Mouse (Mus musculus): Measurements from ENCODE around the gene Padi4. TPM values are rescaled to one million over a fixed set of nuclear protein-coding genes. Genes with fewer than 3 reads are reported as not detected.
A peak's percentile ranks its signal among the peaks of the same experiment; 100 is the strongest.

Padi4 gene
- polyA plus RNA-seq, 1 experiment from 2014 or later: 2.7 TPM

- Histone ChIP-seq H3K4me3 (replicated peaks) (no peak overlapping the region), H3K36me3 (no peaks in the 10 kb centered on the region), H3K4me1 (replicated peaks) (no peaks in the 10 kb centered on the region), H3K27ac (no peak overlapping the region), H3K9me3 (no peaks in the 10 kb centered on the region), H3K4me2 (replicated peaks) (no peak overlapping the region), H3K27me3 (replicated peaks) (no peaks in the 10 kb centered on the region), H3K9ac (no peak overlapping the region)
- 93% methylated on average over 9 of the region's 9 CpGs for WGBS
- ATAC-seq: no peak
Observed at GRCm38 (mm10) chr4:140784292-140784945, 10.4 kb upstream of the Padi4 start.

- 86% methylated on average over 9 of the region's 9 CpGs for WGBS
- Histone ChIP-seq H3K9me3 (no peaks in the 10 kb centered on the region), H3K9ac (no peak overlapping the region), H3K4me2 (replicated peaks) (no peak overlapping the region), H3K27ac (no peak overlapping the region), H3K36me3 (no peaks in the 10 kb centered on the region), H3K4me3 (replicated peaks) (no peak overlapping the region), H3K4me1 (replicated peaks) (no peaks in the 10 kb centered on the region), H3K27me3 (replicated peaks) (no peaks in the 10 kb centered on the region)
- ATAC-seq: no peak
Observed at GRCm38 (mm10) chr4:140782821-140783220, 8.8 kb upstream of the Padi4 start.

- Histone ChIP-seq H3K4me3 (replicated peaks) (no peak overlapping the region), H3K4me2 (replicated peaks) (no peak overlapping the region), H3K27ac (no peak overlapping the region), H3K36me3 (no peaks in the 10 kb centered on the region), H3K27me3 (replicated peaks) (no peaks in the 10 kb centered on the region), H3K4me1 (replicated peaks) (no peaks in the 10 kb centered on the region), H3K9ac (no peak overlapping the region), H3K9me3 (no peaks in the 10 kb centered on the region)
- WGBS: 66% methylated on average over 14 of the region's 14 CpGs
- ATAC-seq: peak; percentile 21; the same call in 1 of the 2 replicates
Observed at GRCm38 (mm10) chr4:140780507-140780906, 6.5 kb upstream of the Padi4 start.

GRCm38 (mm10) chr4:140779803-140780397 lies 5.9 kb upstream of the Padi4 start:
- no peak overlapping the region for H3K27ac ChIP-seq
- peak; percentile 86 for ATAC-seq
- WGBS: 32% methylated on average over 19 of the region's 19 CpGs
- no peaks in the 10 kb centered on the region for H3K9me3 ChIP-seq
- H3K4me1 ChIP-seq (replicated peaks): no peaks in the 10 kb centered on the region
- no peak overlapping the region for H3K4me3 ChIP-seq (replicated peaks)
- H3K36me3 ChIP-seq: no peaks in the 10 kb centered on the region
- no peaks in the 10 kb centered on the region for H3K27me3 ChIP-seq (replicated peaks)
- no peak overlapping the region for H3K9ac ChIP-seq
- H3K4me2 ChIP-seq (replicated peaks): peak overlapping the region; percentile 13; the same call in 1 of the 2 replicates

GRCm38 (mm10) chr4:140776623-140777022 lies 2.6 kb upstream of the Padi4 start:
- WGBS: 65% methylated on average over 13 of the region's 13 CpGs
- H3K9ac ChIP-seq: no peak overlapping the region
- no peaks in the 10 kb centered on the region for H3K4me1 ChIP-seq (replicated peaks)
- H3K4me2 ChIP-seq (replicated peaks): no peak overlapping the region
- H3K36me3 ChIP-seq: no peaks in the 10 kb centered on the region
- no peaks in the 10 kb centered on the region for H3K9me3 ChIP-seq
- H3K27me3 ChIP-seq (replicated peaks): no peaks in the 10 kb centered on the region
- H3K4me3 ChIP-seq (replicated peaks): no peak overlapping the region
- H3K27ac ChIP-seq: no peak overlapping the region
- ATAC-seq: no peak

- Histone ChIP-seq H3K9me3 (no peaks in the 10 kb centered on the region), H3K9ac (no peak overlapping the region), H3K27me3 (replicated peaks) (no peaks in the 10 kb centered on the region), H3K4me1 (replicated peaks) (0 out of 2 replicates have a peak, but pooled peaks cover 5% of the 10 kb centered on the region), H3K27ac (no peak overlapping the region), H3K4me3 (replicated peaks) (no peak overlapping the region), H3K36me3 (no peaks in the 10 kb centered on the region), H3K4me2 (replicated peaks) (no peak overlapping the region)
- ATAC-seq: no peak
- WGBS: 83% methylated on average over 10 of the region's 10 CpGs
Observed at GRCm38 (mm10) chr4:140775876-140776275, 1.8 kb upstream of the Padi4 start.

GRCm38 (mm10) chr4:140774893-140775292 lies 857 bp upstream of the Padi4 start:
- Histone ChIP-seq H3K9me3 (no peaks in the 10 kb centered on the region), H3K9ac (no peak overlapping the region), H3K4me2 (replicated peaks) (no peak overlapping the region), H3K4me1 (replicated peaks) (peaks cover 13% of the 10 kb centered on the region; the same call in 1 of the 2 replicates), H3K4me3 (replicated peaks) (no peak overlapping the region), H3K36me3 (no peaks in the 10 kb centered on the region), H3K27ac (no peak overlapping the region), H3K27me3 (replicated peaks) (no peaks in the 10 kb centered on the region)
- ATAC-seq: no peak
- WGBS: 92% methylated on average over 9 of the region's 9 CpGs

GRCm38 (mm10) chr4:140771091-140771490 lies 2.9 kb downstream of the Padi4 start:
- Histone ChIP-seq H3K4me2 (replicated peaks) (no peak overlapping the region), H3K9me3 (no peaks in the 10 kb centered on the region), H3K27me3 (replicated peaks) (no peaks in the 10 kb centered on the region), H3K27ac (no peak overlapping the region), H3K36me3 (no peaks in the 10 kb centered on the region), H3K4me3 (replicated peaks) (no peak overlapping the region), H3K9ac (no peak overlapping the region), H3K4me1 (replicated peaks) (peaks cover 13% of the 10 kb centered on the region; the same call in 1 of the 2 replicates)
- WGBS: 21% methylated on average over 4 of the region's 4 CpGs
- ATAC-seq: peak; percentile 46

GRCm38 (mm10) chr4:140770433-140770832 lies 3.6 kb downstream of the Padi4 start:
- peak; percentile 64 for ATAC-seq
- Histone ChIP-seq H3K4me2 (replicated peaks) (peak overlapping the region; percentile 62), H3K9me3 (no peaks in the 10 kb centered on the region), H3K9ac (peak overlapping the region; percentile 32; the same call in 1 of the 2 replicates), H3K4me1 (replicated peaks) (peaks cover 13% of the 10 kb centered on the region; the same call in 1 of the 2 replicates), H3K4me3 (replicated peaks) (peak overlapping the region; percentile 32), H3K27ac (peak overlapping the region; percentile 32), H3K27me3 (replicated peaks) (no peaks in the 10 kb centered on the region), H3K36me3 (no peaks in the 10 kb centered on the region)
- WGBS: 8% methylated on average over 13 of the region's 13 CpGs

- Histone ChIP-seq H3K36me3 (no peaks in the 10 kb centered on the region), H3K27ac (no peak overlapping the region)
Observed at GRCm38 (mm10) chr4:140768973-140769372, 5.1 kb downstream of the Padi4 start.

GRCm38 (mm10) chr4:140765936-140766335 lies 8.1 kb downstream of the Padi4 start:
- H3K4me1 ChIP-seq (replicated peaks): peaks cover 8% of the 10 kb centered on the region; the same call in 1 of the 2 replicates
- H3K4me2 ChIP-seq (replicated peaks): no peak overlapping the region
- H3K36me3 ChIP-seq: no peaks in the 10 kb centered on the region
- H3K27me3 ChIP-seq (replicated peaks): 0 out of 2 replicates have a peak, but pooled peaks cover 3% of the 10 kb centered on the region
- H3K4me3 ChIP-seq (replicated peaks): no peak overlapping the region
- H3K27ac ChIP-seq: no peak overlapping the region
- H3K9me3 ChIP-seq: no peaks in the 10 kb centered on the region
- WGBS: 76% methylated on average over 3 of the region's 3 CpGs
- H3K9ac ChIP-seq: no peak overlapping the region
- ATAC-seq: no peak

More at GRCm38 (mm10) chr4:140768973-140769372, 5.1 kb downstream of the Padi4 start:
- no peaks in the 10 kb centered on the region for H3K9me3 ChIP-seq
- H3K9ac ChIP-seq: no peak overlapping the region
- no peak overlapping the region for H3K4me3 ChIP-seq (replicated peaks)
- H3K27me3 ChIP-seq (replicated peaks): no peaks in the 10 kb centered on the region
- H3K4me2 ChIP-seq (replicated peaks): no peak overlapping the region
- H3K4me1 ChIP-seq (replicated peaks): peaks cover 13% of the 10 kb centered on the region; the same call in 1 of the 2 replicates
- no peak for ATAC-seq
- WGBS: 79% methylated on average over 5 of the region's 5 CpGs

- no peaks in the 10 kb centered on the region for H3K4me1 ChIP-seq (replicated peaks)
- H3K4me3 ChIP-seq (replicated peaks): no peak overlapping the region
- WGBS: 21% methylated on average over 9 of the region's 9 CpGs
- H3K4me2 ChIP-seq (replicated peaks): no peak overlapping the region
- peak; percentile 55 for ATAC-seq
- H3K27ac ChIP-seq: no peak overlapping the region
- H3K36me3 ChIP-seq: no peaks in the 10 kb centered on the region
- H3K9ac ChIP-seq: no peak overlapping the region
- H3K9me3 ChIP-seq: no peaks in the 10 kb centered on the region
- 0 out of 2 replicates have a peak, but pooled peaks cover 3% of the 10 kb centered on the region for H3K27me3 ChIP-seq (replicated peaks)
Observed at GRCm38 (mm10) chr4:140763158-140763557, 10.9 kb downstream of the Padi4 start.

Data from intestine, embryonic 15.5 days (tissue).